Mouse (Mus musculus): Measurements from ENCODE around the gene Pparg.

Pparg gene

DNA sequence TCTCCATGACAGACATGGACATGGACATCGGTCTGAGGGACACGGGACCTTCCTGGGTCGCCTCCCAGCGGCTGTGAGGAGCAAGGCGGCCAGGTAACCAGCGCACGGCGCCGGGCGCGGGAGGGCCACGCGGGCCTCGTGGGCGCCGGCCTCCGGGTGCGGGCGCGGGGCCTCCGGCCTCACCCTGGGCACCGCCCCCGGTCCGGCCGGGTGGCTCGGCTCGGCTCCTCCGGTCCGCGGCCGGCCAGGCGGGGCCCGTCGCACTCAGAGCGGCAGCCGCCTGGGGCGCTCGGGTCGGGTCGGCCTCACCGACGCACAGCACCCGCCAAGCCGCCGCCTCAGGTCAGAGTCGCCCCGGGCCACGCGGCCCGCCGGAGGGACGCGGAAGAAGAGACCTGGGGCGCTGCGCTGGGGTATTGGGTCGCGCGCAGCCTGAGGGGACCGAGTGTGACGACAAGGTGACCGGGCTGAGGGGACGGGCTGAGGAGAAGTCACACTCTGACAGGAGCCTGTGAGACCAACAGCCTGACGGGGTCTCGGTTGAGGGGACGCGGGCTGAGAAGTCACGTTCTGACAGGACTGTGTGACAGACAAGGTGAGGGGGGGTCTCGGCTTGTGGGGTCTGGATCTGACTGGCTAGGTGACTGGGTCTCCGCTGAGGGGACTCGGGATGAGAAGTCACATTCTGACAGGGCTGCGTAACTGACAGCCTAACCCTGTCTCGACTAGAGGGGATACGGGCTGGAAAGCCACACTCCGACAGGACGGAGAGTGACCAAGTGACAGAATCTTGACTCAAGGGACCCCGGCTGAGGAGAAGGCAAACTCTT lies at the start of gene Pparg:
TSS of gene Pparg (plus strand) at position 176 of the 830 bp plus-strand sequence.
- DNase-seq (ENCODE audit: low spot score) = peak; percentile 13

DNA sequence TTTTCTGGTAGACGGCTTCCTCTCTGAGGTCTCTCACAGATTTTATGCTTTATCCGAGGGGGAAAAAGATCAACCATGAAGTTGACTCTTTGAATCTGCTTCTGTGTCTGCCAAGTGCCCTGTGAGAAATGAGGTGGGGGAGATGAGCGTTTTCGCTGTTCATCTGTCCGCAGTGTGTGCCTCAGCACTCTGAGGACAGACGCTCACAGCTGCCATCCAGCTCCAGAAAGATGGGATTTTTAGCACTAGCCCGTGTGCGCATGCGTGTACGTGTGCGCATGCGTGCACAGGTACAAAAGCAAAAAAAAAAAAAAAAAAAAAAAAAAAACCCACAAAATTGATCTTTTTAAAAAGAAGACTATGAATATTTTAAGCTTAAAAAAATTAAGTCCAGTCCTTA lies 48.0 kb upstream of the Pparg start:
- no peak for DNase-seq (ENCODE audit: low spot score)

DNA sequence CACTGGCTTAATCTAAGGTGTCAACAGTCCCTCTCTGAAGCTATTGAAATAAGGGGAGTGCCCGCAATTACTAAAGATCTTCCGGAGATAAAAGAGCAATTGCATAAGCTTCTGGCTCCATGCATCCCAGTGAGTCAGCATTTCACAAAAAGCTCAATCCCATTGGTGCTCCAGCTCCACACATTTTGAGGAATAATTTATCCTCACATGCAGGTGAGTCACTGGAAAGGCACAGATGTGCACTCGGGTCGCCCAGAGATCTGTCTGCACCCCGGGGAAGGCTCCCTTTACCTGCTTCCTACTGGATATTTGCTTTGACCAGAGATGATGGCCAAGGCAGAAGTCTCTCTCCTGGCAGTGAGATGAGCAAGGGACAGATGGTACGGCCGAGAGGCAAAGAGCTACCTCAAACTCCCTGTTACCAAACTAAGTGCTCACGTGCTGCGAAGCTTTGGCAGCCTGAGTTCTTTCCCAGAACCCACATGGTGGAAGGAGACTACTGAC lies 47.5 kb upstream of the Pparg start:
- no peak for DNase-seq (ENCODE audit: low spot score)

DNA sequence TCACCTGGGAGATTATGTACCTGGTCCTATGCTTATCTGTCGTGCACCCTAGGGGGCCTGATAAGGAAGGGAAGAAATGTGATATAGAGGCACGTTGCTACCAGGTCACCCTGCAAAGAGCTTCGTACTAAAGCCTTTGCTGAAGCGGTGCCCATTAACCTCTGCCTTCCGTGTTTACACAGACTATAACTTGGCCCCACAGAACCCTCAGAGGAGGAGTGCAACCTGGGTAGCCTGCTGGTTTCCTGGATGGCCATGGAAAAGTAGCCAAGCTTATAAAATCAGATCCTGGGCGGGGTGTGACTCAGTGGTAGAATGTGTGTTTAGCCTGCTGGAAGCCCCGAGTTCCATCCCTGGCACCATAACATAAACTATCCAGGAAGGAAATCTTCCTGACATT lies 46.8 kb upstream of the Pparg start:
- no peak for DNase-seq (ENCODE audit: low spot score)

DNA sequence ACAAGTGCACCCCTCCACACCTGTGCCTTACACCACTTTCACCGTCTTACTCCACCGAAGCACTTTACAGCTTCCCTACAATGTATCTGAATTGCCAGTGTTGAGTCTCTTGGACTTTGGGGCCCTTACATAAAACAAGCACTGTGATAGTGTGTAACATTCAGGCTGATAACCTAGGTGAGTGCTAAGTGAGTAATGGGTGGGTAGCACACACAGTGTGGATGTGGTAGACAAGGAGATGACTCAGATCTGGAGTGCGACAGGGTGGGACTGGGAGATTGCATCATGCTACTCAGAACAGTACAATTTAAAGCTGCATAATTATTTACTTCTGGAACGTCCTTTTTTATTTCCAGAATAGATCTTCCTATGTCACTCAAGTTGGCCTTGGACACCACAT lies 45.0 kb upstream of the Pparg start:
- no peak for DNase-seq (ENCODE audit: low spot score)

DNA sequence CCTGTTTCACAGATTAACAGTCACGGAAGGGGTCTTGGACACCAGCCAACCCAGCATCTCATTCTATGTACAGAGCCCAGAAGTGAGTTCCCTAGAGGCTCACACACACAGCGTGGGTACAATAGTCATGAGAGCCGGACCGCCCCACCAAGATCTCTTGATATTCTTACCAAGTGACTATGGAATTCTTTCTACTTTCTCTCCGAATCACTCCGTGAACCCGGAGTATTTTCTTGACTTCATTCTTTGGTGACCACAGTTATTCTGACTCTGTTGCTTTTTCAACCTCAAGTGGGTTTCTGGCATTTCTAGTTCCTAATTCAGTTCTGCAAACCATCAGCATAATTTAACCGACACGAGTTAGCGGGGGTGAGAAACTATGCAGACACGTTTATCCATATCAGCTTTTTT lies 43.9 kb upstream of the Pparg start:
- DNase-seq (ENCODE audit: low spot score) = no peak

DNA sequence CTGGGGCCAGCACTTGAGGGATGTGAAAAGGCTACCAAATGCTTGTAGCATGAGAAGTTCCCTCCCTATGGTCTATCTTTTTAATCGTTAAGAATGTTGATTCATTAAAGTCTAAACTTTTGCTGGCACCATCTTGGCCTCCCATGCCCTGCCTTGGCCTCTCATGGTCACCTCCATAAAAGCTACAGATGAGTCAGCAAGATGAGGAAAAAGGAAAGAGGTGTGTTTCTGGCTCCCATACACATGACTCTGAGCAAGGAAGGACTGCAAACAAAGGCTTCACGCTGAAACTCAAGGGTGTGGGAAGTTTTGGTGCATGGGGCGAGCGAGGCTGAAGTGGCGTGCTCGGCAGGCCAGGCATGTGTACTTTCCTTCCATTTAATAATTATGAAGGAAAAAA lies 41.9 kb upstream of the Pparg start:
- DNase-seq (ENCODE audit: low spot score) = no peak

DNA sequence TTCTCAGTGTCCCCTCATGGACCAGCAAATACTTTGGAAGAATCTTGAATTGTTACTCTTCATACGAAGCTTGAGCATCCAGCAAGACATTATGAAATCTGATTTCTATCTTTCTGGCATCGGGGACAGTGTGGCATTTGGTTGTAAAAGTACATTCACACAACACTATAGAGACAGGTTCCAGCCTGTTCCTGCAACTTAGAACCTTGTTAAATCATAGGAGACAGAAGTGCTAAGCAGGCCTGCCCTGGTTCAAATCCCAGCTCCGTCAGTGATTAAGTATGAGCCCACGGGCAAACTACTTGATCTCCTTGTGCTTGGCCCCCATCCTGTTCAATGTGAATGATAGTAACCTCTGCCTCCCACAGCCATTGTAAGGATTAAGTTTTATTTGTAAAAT lies 41.1 kb upstream of the Pparg start:
- DNase-seq (ENCODE audit: low spot score) = no peak

DNA sequence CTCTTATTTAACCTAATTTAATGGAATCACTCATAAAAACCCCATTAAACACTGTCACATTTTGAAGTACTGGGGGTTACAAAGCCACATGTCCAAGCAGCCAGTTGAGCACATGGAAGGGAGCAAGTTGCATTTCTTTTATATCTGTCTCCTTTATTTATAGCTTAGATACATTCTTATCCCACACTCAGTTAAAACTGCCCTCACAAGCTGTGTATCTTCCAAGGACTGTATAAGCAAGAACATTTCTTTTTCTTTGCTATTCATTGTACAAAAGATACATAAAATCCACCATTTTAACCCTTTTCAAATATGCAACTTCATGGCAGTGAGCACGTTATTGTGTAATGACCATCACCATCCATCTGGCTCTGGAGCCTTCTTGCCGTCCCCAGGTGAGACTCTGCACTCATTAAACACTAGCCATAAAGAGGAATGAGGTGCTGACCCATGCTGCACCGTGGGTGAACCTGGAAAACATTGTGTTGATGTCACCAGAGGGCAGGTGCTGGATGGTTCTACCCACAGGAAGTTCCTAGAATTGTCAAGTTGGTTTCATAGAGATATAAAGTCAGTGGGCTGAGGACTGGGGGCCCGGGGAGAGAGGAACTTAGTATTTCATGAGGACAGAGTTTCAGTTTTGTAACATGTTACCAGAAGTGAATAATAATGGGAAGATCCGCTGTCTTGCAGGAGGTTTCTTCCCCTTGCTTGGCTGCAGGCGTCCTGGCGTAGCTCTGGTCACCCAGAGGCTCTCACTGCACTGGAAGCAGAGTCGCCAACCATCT lies 39.6 kb upstream of the Pparg start:
- no peak for DNase-seq (ENCODE audit: low spot score)

DNA sequence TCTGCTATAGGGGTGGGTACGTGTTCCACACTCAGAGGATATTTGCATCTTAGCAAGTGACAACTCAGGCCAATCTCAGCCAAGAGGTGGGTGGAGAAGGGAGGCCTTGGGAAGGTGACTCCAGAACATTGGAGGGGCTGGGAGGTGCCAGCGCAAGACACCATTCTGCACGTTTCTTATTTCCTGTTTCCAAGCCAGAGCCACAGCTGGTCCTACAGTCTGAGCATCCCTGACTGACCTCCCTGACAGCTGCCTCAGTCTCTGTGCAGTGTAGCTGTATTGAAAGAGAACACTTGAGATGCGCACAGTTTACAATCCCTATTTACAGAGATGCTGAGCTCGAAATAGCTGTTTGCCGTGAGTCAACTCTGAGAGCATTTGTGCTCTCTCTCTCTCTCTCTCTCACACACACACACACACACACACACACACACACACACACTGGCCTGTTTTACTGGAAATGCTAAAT lies 38.8 kb upstream of the Pparg start:
- DNase-seq (ENCODE audit: low spot score) = no peak

DNA sequence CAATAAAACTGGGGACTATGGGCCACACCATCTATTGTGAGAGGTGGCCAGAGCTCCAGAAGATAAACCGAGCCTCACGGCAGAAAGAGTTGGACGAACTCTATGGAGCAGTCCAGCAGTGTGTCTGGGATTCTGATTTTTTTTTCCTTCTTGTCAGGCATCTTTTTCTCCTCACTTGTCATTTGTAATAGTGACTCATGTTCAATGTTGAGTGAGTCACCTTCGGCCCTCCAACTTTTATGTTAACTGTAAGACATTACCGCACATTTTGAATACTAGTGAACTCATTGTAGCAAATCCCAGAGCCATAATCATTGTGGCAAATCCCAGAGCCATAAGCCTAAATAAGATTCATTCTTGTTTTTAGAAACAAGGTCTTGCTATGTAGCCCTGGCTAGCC lies 37.8 kb upstream of the Pparg start:
- DNase-seq (ENCODE audit: low spot score) = no peak

DNA sequence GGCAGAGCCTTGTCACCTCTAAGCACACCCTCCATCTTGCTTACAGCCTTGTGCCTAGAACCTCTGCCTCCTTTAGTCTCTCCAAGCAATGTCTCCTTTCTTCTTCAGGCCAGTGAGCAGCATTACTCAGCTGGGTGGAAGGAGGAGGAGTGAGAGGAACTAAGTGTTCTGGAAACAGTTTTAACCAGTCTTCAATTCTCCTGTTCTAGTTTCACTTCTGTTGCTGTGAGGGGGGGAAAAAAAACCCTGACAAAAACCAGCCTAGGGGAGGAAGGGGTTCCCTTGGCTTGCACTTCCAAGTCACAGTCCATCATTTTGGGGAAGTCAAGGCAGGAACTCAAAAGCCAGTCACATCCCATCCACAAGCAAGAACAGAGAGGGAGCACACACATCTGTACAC lies 29.8 kb upstream of the Pparg start:
- no peak for DNase-seq (ENCODE audit: low spot score)

DNA sequence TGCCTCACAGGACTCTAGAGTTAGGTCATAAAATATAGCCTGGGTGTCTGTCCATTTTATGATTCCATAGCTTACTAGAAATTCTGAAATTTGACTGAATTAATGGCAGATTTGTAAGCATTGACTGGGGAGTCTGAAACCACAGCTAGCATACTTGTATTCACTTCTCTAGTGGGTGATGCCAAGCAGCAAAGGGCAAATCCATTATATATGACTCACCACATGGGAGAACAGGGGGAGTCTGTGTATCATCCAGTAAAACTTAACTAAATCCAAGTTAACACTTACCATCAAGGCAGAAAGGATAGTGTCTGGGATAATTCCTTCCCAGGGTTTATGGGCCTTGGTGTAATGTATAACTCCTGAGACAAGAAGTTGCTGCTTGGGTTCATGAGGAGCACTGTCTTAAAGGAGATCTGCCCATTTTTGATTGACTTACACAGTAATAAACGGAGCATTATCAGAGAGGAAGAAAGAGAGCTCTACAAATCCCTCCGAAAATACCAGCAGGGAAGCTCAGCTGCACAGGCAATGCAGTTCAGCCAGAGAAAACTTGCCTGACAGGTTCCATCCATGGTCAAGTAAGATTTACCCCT lies 27.6 kb upstream of the Pparg start:
- no peak for DNase-seq (ENCODE audit: low spot score)

DNA sequence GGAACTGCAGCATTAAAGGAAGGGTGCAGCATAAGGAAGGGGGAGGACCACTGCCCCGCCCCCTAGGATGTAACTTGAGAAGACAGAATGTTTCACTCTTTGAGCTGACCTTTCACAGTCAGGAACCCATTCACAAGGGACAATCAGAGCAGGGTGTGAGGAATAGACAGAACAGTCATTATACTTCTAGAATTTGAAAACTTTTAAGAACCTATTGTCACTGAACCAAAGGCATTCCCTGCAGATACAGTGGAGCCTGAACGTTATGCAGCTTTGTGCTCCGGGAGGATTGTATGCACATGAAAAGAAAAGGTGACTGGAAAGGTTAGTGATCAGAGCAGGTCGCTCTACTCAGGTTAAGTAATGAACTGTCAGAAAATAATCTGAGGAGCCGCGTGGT lies 25.2 kb upstream of the Pparg start:
- DNase-seq (ENCODE audit: low spot score) = no peak

DNA sequence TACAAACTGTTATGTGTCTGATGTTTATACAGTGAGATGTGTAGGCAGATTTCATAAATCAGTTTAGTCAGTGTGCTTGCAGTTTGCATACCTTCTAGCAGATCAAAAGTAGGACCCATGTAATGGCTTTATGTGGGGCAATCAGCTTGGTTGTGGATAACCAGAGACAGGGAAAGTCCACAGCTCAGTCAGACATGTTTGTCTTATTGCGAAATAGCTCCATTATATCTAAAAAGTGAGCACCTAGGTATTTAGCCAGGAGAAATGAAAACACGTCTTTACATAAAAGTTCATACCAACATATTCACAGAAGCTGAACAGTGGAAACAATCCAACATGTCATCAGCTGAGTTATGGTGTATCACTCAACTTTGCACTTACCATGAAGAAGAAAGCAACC lies 20.7 kb upstream of the Pparg start:
- DNase-seq (ENCODE audit: low spot score) = no peak

DNA sequence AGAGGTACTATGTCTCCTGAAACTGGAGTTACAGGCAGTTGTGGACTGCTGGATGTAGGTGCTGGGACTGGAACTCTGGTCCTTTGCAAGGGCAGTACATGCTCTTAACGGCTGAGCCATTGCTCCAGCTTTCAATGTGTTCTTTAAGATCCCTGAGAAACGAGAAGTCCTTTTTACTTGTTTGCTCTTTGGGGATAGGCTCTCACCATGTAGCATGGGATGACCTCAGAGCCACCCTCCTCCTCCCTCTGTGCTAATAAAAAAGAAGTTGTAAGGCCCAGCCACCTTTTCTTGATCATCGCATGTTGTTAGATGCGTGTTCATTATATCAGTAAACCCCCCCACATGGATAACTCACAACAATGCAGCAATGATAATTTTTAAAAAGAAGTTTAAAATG lies 17.7 kb upstream of the Pparg start:
- DNase-seq (ENCODE audit: low spot score) = no peak

DNA sequence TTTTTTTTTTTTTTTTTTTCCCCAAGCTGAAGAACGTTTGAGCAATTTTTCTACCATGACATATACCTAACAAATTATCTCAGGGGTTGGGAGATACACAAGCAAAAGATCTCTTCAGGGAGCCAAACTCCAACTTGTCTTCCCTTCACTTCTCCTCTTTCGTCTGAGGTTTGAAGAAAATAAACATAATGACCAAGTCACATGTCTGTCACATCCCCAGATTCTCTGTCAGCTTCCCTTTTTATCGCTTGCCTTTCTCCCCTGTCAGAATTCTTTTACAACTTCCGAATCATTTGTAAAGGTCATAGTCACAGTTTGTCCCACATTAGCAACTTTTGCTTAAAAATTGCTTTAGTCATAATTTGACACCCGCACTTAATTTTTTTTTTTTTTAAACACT lies 17.2 kb upstream of the Pparg start:
- no peak for DNase-seq (ENCODE audit: low spot score)

DNA sequence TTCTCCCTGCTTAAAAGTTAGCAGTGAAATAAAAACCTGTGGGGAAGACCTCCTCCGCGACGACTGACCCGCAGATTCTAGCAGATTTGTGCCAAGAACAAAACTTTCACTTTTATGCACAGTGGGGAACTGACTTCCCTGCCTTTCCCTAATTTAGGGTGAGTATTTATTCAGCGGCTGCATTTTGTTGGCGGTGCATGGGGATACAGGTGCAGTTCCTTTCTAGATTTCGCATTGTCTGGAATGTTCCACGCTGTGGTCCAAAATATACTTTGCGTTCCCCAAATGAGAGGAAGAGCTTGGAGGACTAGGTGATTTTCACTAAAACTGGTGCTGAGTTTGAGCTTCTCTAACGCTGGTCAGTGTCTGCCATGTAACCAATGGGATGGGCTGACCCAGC lies 16.6 kb upstream of the Pparg start:
- no peak for DNase-seq (ENCODE audit: low spot score)

DNA sequence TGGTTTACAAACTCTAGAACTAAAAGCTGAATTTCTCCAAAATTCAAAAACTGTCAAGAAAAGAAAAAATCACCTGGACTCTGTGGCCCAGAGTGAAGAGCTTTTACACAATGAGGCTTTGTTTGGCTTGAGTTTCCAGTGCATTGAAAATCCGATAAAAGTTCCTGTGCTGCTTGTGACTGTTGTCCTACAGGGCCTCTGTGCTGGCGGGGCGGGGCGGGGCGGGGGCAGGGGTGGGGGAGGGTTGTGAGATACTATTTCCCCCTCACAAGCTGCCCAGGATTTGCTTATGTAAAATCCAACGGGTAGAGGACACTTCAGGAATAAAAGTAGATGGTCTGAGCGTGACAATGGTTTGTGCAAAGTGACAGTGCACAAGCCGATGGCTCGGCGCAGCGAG lies 16.2 kb upstream of the Pparg start:
- DNase-seq (ENCODE audit: low spot score) = no peak

DNA sequence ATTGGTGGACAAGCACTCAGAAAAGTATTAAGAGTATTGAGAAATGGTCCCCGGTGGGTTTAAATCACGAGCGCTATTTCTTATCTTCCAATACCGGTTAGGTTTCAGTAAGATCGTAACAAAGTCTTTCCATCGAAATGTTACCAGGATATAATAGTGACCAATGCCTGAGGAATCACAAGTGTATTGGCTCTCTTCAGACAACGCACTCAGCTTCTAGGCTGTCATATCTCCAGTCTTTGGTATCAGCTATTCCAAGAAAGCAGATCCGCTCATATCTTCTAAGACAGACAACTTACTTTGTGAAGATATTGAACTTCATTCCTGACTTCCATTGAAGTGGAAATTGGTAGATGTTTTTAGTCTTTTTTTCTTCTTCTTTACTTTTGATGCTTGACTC lies 15.7 kb upstream of the Pparg start:
- no peak for DNase-seq (ENCODE audit: low spot score)

DNA sequence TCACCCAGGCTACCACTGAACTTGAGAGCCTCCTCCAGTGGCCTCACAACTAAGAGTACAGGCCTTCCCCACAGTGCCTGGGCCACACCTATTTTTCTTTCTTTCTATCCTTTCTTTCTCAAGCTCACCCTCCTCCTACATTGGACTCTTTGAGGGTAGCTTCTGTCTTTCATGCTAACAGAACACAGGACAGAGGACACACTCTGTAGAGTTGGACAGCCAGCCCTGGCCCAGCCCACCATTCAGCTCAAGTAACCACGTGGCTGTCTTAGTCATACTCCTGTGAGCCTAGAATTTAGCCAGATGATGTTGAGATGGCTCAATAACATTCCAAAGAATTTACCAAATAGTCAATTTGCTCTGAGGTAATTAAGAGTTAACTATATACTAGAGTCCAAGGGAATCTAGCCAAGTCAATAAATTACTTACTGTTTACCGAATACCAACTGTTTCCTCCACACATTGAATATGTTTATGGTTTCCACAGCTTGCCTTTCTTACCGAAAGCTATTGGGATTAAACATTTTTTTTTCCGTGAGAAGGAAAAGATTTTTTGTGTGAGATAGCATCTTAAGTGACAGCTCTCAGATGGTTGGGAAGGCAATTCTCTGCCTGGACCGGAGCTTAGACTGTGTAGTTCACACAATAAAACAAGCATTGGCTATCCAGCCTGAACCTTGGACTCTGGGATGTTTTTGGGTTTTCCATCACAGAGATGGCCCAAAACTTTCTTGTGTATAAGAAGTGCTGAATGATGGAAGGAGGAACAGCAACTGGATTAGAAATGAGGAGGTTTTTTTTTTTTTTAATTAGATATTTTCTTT lies 10.9 kb upstream of the Pparg start:
- no peak for DNase-seq (ENCODE audit: low spot score)
